Mouse (Mus musculus) kidney, adult 2 months (tissue): Measurements from ENCODE around the gene D5Ertd579e. TPM values are rescaled to one million over a fixed set of nuclear protein-coding genes. Genes with fewer than 3 reads are reported as not detected.

Experiments
- DNase-seq: peaks from one replicate; pipeline ENCODE4 v3.0.0; 2021
- H3K27ac ChIP-seq: fragments of 200-500 bp; 2 replicates; pipeline ENCODE4 v1.5.1; 2012; ENCODE audit warnings: low read depth, low read length, control low read depth, inconsistent platforms; ENCODE audit not compliant: insufficient read depth
- H3K27me3 ChIP-seq: fragments of 200-500 bp; replicated peaks from 2 replicates; pipeline ENCODE4 v1.6.1; 2012; ENCODE audit warnings: mild to moderate bottlenecking, moderate library complexity, low read length, inconsistent platforms; ENCODE audit not compliant: control insufficient read depth, insufficient read depth
- H3K36me3 ChIP-seq: fragments of 200-500 bp; 2 replicates; pipeline ENCODE4 v1.6.1; 2012; ENCODE audit warnings: mild to moderate bottlenecking, moderate library complexity, low read length, inconsistent platforms; ENCODE audit not compliant: control insufficient read depth, insufficient read depth
- H3K4me1 ChIP-seq: fragments of 200-500 bp; 2 replicates; pipeline ENCODE4 v1.6.1; 2011; ENCODE audit warnings: low read length; ENCODE audit not compliant: control insufficient read depth, insufficient read depth
- H3K4me3 ChIP-seq: fragments of 200-500 bp; 2 replicates; pipeline ENCODE4 v1.5.1; 2011; ENCODE audit warnings: mild to moderate bottlenecking, low read depth, low read length, control low read depth; ENCODE audit not compliant: insufficient read depth
- CTCF ChIP-seq: fragments of 200-500 bp; conservative IDR thresholded peaks from 2 replicates; pipeline ENCODE4 v1.5.1; 2011; ENCODE audit warnings: low read depth, mild to moderate bottlenecking, control low read depth, low read length, moderate library complexity, mixed read lengths; ENCODE audit not compliant: insufficient read depth, insufficient read length
- POLR2A ChIP-seq: fragments of 200-500 bp; IDR thresholded peaks from one replicate; pipeline ENCODE4 v1.6.1; 2011; ENCODE audit warnings: low read depth, low read length, control low read depth
- WGBS: fragments of 180-500 bp; shearing (Covaris S2); methylation state at CpG from one replicate; pipeline ENCODE4 v1.1.7; 2018; 5-methylcytosine and 5-hydroxymethylcytosine counted together
- polyA plus RNA-seq: library from polyadenylated mRNA; depleted of rRNA; stranded (reverse); fragments of >200 nt; gene quantifications from 2 replicates; pipeline ENCODE4 v1.2.3, GENCODE M21; 2012

D5Ertd579e gene
- polyA plus RNA-seq, 1 experiment, result 23.1 TPM

DNA sequence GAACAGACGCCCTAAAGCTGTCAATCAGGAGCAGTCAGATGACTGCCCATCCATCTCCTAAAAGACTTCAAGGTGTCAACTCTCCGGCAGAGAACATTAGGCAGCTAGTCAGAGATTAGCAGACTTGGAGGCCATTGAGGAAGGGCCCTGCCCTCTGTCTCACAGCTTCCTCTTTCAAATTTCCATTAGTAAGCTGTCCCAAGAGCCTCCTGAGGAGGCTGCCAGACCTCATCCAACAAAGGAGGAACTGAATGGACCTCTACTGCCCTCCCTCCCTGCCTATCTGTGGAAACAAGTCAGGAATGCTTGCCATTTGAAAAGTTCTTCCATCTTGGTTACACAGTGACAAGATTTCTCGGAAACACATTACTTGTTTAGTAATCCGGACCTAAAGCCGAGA lies 16.0 kb upstream of the D5Ertd579e start:
- DNase-seq, result peak; percentile 70
- Histone ChIP-seq H3K27ac (peak overlapping the region; percentile 72; the same call in 1 of the 2 replicates), H3K4me3 (no peak overlapping the region), H3K36me3 (no peaks in the 10 kb centered on the region), H3K4me1 (peaks cover 20% of the 10 kb centered on the region; the same call in 1 of the 2 replicates), H3K27me3 (no peaks in the 10 kb centered on the region)
- TF ChIP-seq POLR2A (no peak), CTCF (no peak)
- 59% methylated on average over 5 of the region's 5 CpGs for WGBS

DNA sequence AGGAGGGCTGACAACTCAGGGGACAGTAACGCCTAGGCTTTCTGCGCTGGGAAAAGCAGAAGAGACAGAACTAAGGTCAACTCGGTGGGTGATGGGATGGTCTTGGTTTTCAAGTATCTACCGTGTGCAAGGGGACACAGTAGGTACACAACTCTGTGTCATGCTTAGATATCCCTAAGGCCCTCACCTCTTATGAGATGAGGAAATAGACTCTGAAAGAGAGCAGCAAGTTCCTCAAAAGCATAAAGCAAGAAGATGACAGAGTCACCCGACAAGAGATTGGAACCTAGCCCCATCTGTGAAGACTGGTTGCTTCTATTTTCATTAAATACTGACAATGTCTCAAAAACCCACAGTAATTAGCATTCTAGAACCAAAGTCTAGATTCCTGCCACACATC lies 10.0 kb upstream of the D5Ertd579e start:
- Histone ChIP-seq H3K36me3 (no peaks in the 10 kb centered on the region), H3K27ac (no peak overlapping the region), H3K4me3 (no peak overlapping the region), H3K27me3 (no peaks in the 10 kb centered on the region), H3K4me1 (peaks cover 7% of the 10 kb centered on the region; the same call in 1 of the 2 replicates)
- DNase-seq, result no peak
- TF ChIP-seq CTCF (no peak), POLR2A (no peak)
- WGBS, result 86% methylated on average over 5 of the region's 5 CpGs

GRCm38 (mm10) chr5:36705390-36705789 lies 9.6 kb upstream of the D5Ertd579e start:
- Histone ChIP-seq H3K4me3 (no peak overlapping the region), H3K27ac (no peak overlapping the region), H3K4me1 (peaks cover 10% of the 10 kb centered on the region; the same call in 1 of the 2 replicates), H3K36me3 (no peaks in the 10 kb centered on the region), H3K27me3 (no peaks in the 10 kb centered on the region)
- 88% methylated on average over 5 of the region's 5 CpGs for WGBS
- no peak for DNase-seq
- no peak for TF ChIP-seq POLR2A
- TF ChIP-seq CTCF, result no peak

DNA sequence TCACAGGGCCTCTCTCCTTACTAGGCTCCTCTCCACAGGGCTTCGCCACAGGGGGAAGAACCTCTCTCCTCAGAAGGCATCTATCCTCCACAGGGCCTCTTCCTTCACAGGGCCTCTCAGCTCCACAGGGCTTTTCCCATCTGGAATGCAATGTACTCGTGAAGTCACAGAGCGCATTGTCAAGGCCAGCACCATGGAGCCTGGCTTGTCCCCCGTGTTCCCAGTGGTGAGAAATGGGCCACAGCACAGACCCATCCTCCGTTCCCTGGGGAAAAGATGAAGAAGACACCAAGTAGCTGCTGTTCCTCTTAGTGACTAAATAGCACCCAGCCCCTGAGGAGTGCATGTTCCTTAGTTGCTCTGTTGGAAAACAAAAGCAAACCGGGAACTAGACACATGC lies 8.9 kb upstream of the D5Ertd579e start:
- no peak for DNase-seq
- H3K27me3 ChIP-seq, result no peaks in the 10 kb centered on the region
- no peak overlapping the region for H3K27ac ChIP-seq
- no peak for TF ChIP-seq POLR2A
- 89% methylated on average over 6 of the region's 6 CpGs for WGBS
- H3K4me3 ChIP-seq, result no peak overlapping the region
- no peaks in the 10 kb centered on the region for H3K36me3 ChIP-seq
- H3K4me1 ChIP-seq, result peaks cover 10% of the 10 kb centered on the region; the same call in 1 of the 2 replicates

DNA sequence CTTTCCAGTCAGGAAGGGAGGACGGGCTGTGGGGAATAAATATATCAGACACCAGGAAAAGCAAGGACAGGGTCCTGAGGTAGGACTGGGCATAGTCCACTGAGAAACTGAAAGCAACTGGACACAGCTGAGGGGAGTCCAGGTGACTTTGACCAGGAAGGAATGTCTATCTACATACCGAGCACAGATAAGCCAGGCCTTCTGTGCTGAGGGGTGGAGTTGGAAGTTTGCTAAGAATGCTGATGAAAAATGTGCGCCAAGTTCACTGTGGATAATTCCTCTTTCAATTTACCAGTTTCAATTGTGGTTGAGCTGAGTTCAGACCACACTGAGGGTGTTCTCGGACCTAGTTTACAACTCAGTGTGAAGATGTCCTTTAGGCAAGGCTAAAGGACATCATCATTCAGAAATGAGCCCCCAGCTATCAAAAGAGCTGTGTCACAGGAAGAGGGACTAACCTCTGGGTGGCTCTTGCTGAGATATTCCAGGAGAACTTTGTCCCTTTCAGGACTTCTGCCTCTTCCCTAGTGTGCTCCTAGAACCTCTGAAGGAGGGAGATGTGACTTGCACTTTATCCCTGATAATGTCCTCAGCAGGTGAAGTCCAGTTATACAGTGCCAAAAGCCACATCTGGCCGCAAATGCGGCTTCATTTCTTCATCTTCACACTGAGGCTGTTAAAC lies 5.3 kb upstream of the D5Ertd579e start:
- 38% methylated on average over 6 of the region's 6 CpGs for WGBS
- H3K4me3 ChIP-seq, result no peak overlapping the region
- DNase-seq, result peak; percentile 67
- TF ChIP-seq POLR2A (no peak), CTCF (no peak)
- peaks cover 15% of the 10 kb centered on the region; the same call in 1 of the 2 replicates for H3K4me1 ChIP-seq
- H3K36me3 ChIP-seq, result no peaks in the 10 kb centered on the region
- H3K27me3 ChIP-seq, result no peaks in the 10 kb centered on the region
- H3K27ac ChIP-seq, result peak overlapping the region; percentile 37

- no peak for DNase-seq
- H3K27me3 ChIP-seq, result no peaks in the 10 kb centered on the region
- H3K4me3 ChIP-seq, result no peak overlapping the region
- no peak overlapping the region for H3K27ac ChIP-seq
- TF ChIP-seq CTCF, result no peak
- TF ChIP-seq POLR2A, result no peak
- peaks cover 20% of the 10 kb centered on the region; the same call in 1 of the 2 replicates for H3K4me1 ChIP-seq
- WGBS, result 74% methylated on average over 5 of the region's 5 CpGs
- no peaks in the 10 kb centered on the region for H3K36me3 ChIP-seq
Measured at GRCm38 (mm10) chr5:36698689-36699088, 2.9 kb upstream of the D5Ertd579e start.

DNA sequence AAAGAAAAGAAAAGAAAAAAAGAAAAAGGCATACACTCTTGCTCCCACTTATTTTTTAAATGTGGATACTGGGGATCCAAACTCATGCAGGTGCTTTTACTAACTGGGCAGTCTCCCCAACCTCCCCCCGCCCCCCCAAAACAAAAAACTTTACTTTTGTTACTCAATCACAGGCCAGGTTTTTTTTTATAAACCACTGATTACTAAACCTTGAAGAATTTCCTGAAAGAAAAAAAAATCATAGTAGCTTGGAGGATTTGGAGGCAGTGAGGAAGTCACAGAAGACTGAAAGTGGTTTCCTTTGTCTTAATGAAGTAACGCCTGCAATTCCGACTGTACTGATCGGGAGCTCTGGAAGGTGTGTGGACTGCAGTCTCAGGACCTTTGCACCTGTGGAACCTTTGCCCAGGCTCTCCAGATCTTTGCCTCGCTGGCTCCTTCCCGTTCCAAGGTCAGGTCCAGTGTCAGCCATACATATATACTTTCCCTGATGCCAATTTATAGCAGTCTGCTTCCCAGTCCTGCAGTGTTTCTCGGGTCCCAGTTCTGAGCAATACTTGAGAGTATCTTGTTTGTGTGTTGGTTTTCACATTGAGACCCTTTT lies 2.3 kb upstream of the D5Ertd579e start:
- Histone ChIP-seq H3K4me3 (no peak overlapping the region), H3K27me3 (no peaks in the 10 kb centered on the region), H3K4me1 (peaks cover 25% of the 10 kb centered on the region; the same call in 1 of the 2 replicates), H3K36me3 (no peaks in the 10 kb centered on the region), H3K27ac (no peak overlapping the region)
- TF ChIP-seq CTCF (no peak), POLR2A (no peak)
- peak; percentile 79 for DNase-seq
- WGBS, result 45% methylated on average over 7 of the region's 7 CpGs
